Mouse (Mus musculus): ENCODE data around the gene Tmem59.

Tmem59 gene

GRCm38 (mm10) chr4:107180746-107181145, 2.5 kb downstream of the Tmem59 start:
- DNase-seq (ENCODE audit: low read depth), result no peak

GRCm38 (mm10) chr4:107181866-107182265, 3.7 kb downstream of the Tmem59 start:
- no peak for DNase-seq (ENCODE audit: low read depth)

GRCm38 (mm10) chr4:107182796-107183195, 4.6 kb downstream of the Tmem59 start:
- no peak for DNase-seq (ENCODE audit: low read depth)

GRCm38 (mm10) chr4:107183203-107183602, 5.0 kb downstream of the Tmem59 start:
- DNase-seq (ENCODE audit: low read depth), result no peak

GRCm38 (mm10) chr4:107185703-107186102, 7.5 kb downstream of the Tmem59 start:
- DNase-seq (ENCODE audit: low read depth), result peak; percentile 89

- no peak for DNase-seq (ENCODE audit: low read depth)
Observed at GRCm38 (mm10) chr4:107193841-107194240, 15.6 kb downstream of the Tmem59 start.

- no peak for DNase-seq (ENCODE audit: low read depth)
Observed at GRCm38 (mm10) chr4:107196454-107196853, 18.3 kb downstream of the Tmem59 start.

- no peak for DNase-seq (ENCODE audit: low read depth)
Observed at GRCm38 (mm10) chr4:107198072-107198471, 19.9 kb downstream of the Tmem59 start.

- no peak for DNase-seq (ENCODE audit: low read depth)
Observed at GRCm38 (mm10) chr4:107201779-107202178, 23.6 kb downstream of the Tmem59 start.

GRCm38 (mm10) chr4:107203001-107203400, 24.8 kb downstream of the Tmem59 start:
- no peak for DNase-seq (ENCODE audit: low read depth)

GRCm38 (mm10) chr4:107207016-107207415, 28.8 kb downstream of the Tmem59 start:
- DNase-seq (ENCODE audit: low read depth), result no peak

- no peak for DNase-seq (ENCODE audit: low read depth)
Observed at GRCm38 (mm10) chr4:107208880-107209279, 30.7 kb downstream of the Tmem59 start, which contains the start of gene Ldlrad1. Ldlrad1 (plus strand) TSS chr4:107209180.

GRCm38 (mm10) chr4:107210483-107211097, 32.4 kb downstream of the Tmem59 start:
- DNase-seq (ENCODE audit: low read depth), result no peak

GRCm38 (mm10) chr4:107211465-107211864, 33.3 kb downstream of the Tmem59 start:
- no peak for DNase-seq (ENCODE audit: low read depth)

- no peak for DNase-seq (ENCODE audit: low read depth)
Observed at GRCm38 (mm10) chr4:107211936-107212335, 33.7 kb downstream of the Tmem59 start.

- no peak for DNase-seq (ENCODE audit: low read depth)
Observed at GRCm38 (mm10) chr4:107213279-107214011, 35.2 kb downstream of the Tmem59 start.

- DNase-seq (ENCODE audit: low read depth), result no peak
Observed at GRCm38 (mm10) chr4:107217574-107217973, 39.4 kb downstream of the Tmem59 start.

GRCm38 (mm10) chr4:107221524-107221923, 43.3 kb downstream of the Tmem59 start:
- no peak for DNase-seq (ENCODE audit: low read depth)

- peak; percentile 77 for DNase-seq (ENCODE audit: low read depth)
Observed at GRCm38 (mm10) chr4:107223225-107224204, 45.3 kb downstream of the Tmem59 start.

GRCm38 (mm10) chr4:107226313-107226712, 48.1 kb downstream of the Tmem59 start:
- DNase-seq (ENCODE audit: low read depth), result no peak

- DNase-seq (ENCODE audit: low read depth), result no peak
Observed at GRCm38 (mm10) chr4:107232219-107232618, 54.0 kb downstream of the Tmem59 start.

- DNase-seq (ENCODE audit: low read depth), result no peak
Observed at GRCm38 (mm10) chr4:107238253-107238652, 60.1 kb downstream of the Tmem59 start.
